Mouse (Mus musculus): ENCODE data around the gene B3gnt7. TPM values are rescaled to one million over a fixed set of nuclear protein-coding genes. Genes with fewer than 3 reads are reported as not detected.

B3gnt7 gene
- total RNA-seq, 1 experiment from 2014 or later = 3.4 TPM

- ATAC-seq (ENCODE audit: extremely low read depth, insufficient number of reproducible peaks, low FRiP score, poor library complexity, severe bottlenecking) = no peak
Observed at GRCm38 (mm10) chr1:86300093-86300492, 2.5 kb upstream of the B3gnt7 start.

- no peak for ATAC-seq (ENCODE audit: extremely low read depth, insufficient number of reproducible peaks, low FRiP score, poor library complexity, severe bottlenecking)
Observed at GRCm38 (mm10) chr1:86300731-86301130, 1.9 kb upstream of the B3gnt7 start.

- peak; percentile 51 for ATAC-seq (ENCODE audit: extremely low read depth, insufficient number of reproducible peaks, low FRiP score, poor library complexity, severe bottlenecking)
Observed at GRCm38 (mm10) chr1:86301221-86302091, 1.2 kb upstream of the B3gnt7 start.

GRCm38 (mm10) chr1:86303063-86303872, 636 bp downstream of the B3gnt7 start:
- ATAC-seq (ENCODE audit: extremely low read depth, insufficient number of reproducible peaks, low FRiP score, poor library complexity, severe bottlenecking) = no peak

- ATAC-seq (ENCODE audit: extremely low read depth, insufficient number of reproducible peaks, low FRiP score, poor library complexity, severe bottlenecking) = no peak
Observed at GRCm38 (mm10) chr1:86303873-86304250, 1.2 kb downstream of the B3gnt7 start.

GRCm38 (mm10) chr1:86306686-86307085, 4.1 kb downstream of the B3gnt7 start:
- ATAC-seq (ENCODE audit: extremely low read depth, insufficient number of reproducible peaks, low FRiP score, poor library complexity, severe bottlenecking) = no peak

- ATAC-seq (ENCODE audit: extremely low read depth, insufficient number of reproducible peaks, low FRiP score, poor library complexity, severe bottlenecking) = no peak
Observed at GRCm38 (mm10) chr1:86307177-86307762, 4.6 kb downstream of the B3gnt7 start.

DNA sequence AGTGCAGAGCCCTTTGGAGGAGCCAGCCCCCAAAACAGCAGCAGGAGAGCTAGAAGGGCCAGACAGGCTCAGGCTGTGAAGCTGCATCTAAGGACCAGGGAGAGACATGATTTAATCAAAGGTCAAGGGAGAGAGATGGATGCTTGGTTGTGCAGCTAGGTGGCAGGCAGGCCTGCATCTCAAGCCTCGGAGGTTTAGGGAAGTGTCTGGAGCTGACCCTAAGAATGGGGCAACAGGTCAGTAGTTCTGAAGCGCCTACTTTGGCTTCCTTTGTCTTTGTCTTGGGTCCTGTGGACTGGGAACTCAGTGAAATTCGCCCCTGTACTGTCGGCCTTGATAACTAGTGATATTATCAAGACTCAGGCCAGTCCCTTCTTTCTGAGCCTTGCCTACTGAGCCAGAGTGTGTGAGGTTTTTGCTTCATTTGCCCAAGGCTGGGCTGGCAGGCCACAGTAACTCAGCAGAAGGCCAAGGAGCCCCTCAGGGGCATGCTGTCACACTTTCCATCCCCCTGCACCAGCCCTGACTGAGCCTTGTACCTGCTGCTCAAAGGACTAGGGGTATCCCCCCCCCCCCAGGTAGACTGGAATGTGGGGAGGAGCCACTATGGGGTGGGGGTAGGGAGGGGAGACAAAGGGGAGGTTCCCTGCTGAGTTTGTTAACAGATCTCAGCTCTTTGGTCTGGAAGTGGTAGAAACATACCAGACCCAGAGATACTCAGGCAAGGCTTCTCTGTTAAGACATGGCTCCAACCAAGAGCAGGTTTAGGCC, 5.4 kb downstream of the B3gnt7 start:
- ATAC-seq (ENCODE audit: extremely low read depth, insufficient number of reproducible peaks, low FRiP score, poor library complexity, severe bottlenecking) = no peak

DNA sequence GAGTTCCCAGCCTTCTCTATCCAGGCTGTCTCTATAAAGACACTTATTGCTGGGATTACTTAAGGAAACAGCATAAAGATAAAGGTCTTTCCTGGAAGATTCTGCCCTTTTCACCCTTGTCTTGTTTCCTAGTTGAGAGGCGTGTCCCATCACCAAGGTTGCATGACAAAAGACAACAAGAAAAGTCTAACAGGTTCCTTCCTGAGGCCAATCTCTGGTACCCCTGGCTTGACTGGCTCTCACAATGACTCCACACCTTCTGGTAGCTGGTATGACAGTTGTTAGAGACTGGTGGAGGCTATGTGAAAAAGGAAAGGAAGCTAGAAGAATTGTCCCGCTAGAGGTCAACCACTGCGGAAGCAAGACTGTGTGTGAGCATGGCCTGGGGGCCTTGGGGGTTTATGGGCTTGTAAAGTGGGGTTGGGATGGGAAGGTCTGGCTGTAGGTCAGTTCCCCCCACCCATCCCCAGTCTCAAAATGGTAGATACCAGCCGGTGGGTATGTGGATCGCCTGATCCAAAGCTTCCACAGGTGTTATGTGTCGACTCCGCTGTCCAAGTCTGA, 6.7 kb downstream of the B3gnt7 start:
- no peak for ATAC-seq (ENCODE audit: extremely low read depth, insufficient number of reproducible peaks, low FRiP score, poor library complexity, severe bottlenecking)

GRCm38 (mm10) chr1:86310536-86311310, 8.1 kb downstream of the B3gnt7 start:
- ATAC-seq (ENCODE audit: extremely low read depth, insufficient number of reproducible peaks, low FRiP score, poor library complexity, severe bottlenecking) = no peak

- ATAC-seq (ENCODE audit: extremely low read depth, insufficient number of reproducible peaks, low FRiP score, poor library complexity, severe bottlenecking) = no peak
Observed at GRCm38 (mm10) chr1:86311467-86312005, 8.9 kb downstream of the B3gnt7 start.

- no peak for ATAC-seq (ENCODE audit: extremely low read depth, insufficient number of reproducible peaks, low FRiP score, poor library complexity, severe bottlenecking)
Observed at GRCm38 (mm10) chr1:86312269-86312668, 9.6 kb downstream of the B3gnt7 start.

- ATAC-seq (ENCODE audit: extremely low read depth, insufficient number of reproducible peaks, low FRiP score, poor library complexity, severe bottlenecking) = no peak
Observed at GRCm38 (mm10) chr1:86313096-86313771, 10.6 kb downstream of the B3gnt7 start.

DNA sequence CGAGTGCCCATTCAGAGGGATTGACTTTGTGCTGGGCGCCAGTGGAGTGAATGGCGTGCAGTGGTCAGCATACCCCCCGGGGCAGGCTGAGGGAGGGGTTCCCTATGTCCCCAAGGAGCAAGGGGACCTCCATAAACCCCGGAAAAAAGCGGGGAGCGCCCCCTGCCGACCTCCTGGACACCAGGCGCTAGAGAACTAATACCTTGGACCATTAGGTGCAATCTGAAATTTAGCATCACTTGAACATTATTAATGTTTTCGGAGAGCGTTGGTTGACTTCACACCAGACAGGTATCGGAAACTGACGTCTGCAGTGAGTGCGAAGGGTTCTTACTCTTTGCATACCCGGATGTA, 11.1 kb downstream of the B3gnt7 start:
- ATAC-seq (ENCODE audit: extremely low read depth, insufficient number of reproducible peaks, low FRiP score, poor library complexity, severe bottlenecking) = no peak

DNA sequence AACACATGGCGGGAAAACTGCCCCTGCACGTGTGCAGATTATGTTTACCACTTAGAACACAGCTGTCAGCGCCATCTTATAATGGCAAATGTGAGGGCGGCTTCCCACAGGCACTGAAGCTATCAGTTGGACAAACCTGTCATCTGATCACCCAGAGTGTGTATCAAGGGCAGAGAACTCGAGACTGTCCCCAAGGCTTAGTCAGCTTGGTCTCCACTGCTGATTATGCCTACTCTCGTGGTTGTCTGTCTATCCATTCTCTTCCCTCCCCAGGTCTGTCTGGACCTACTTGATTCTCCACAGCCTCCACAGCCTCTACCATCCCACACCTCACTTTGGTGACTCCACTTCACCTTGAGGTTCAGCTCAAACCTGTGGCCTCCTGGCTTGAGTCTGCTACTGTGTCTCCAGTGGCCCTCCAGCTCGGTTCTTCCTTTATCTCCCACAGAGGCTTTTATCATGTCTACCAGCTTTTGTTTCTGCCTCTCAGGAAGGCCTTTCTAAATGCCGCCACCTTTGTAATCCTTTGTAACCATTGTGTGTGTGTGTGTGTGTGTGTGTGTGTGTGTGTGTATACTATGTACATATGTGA, 18.3 kb downstream of the B3gnt7 start:
- ATAC-seq (ENCODE audit: extremely low read depth, insufficient number of reproducible peaks, low FRiP score, poor library complexity, severe bottlenecking) = no peak

- no peak for ATAC-seq (ENCODE audit: extremely low read depth, insufficient number of reproducible peaks, low FRiP score, poor library complexity, severe bottlenecking)
Observed at GRCm38 (mm10) chr1:86336330-86336729, 33.7 kb downstream of the B3gnt7 start.
